8 mouse cellular contexts compared by ENCODE assay signal in the genomic region with DNA sequence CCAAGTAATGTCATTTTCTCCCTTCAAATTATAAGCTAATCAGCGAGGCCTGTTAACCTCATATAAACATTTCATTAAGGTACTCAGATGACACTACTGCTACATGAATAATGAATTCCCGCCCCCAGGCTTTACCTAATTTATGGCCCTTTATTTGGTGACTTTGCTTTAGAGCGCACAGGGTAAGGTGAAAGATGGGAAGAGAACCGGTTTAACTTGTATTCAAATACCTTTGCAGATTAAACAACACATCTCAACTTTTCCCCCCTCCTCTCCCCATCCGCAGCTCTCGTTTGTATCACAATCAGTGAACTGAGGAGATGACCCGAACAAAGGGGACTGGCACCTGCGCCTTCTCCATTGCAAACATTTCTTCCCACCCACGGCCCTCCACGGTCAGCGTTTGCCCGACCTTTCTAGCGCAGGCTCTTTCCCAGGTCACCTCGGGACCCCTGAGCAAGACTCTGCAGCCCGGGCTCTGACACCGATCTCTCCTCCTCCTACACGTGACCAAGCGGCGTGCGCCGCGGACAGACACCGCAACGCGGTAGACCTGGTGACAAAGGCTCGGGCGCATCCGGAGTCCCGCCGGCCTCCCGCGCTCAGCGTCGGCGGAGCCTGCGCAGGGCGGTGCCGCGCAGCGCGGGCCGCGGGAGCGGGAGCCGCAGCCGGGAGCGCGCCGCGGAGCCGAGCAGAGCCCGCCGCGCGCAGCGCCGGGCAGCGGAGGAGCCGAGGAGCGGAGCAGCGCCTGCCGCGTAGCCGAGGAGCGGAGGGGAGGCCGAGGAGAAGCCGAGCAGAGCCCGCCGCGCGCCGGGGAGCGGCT. TPM values are rescaled to one million over a fixed set of nuclear protein-coding genes. Genes with fewer than 3 reads are reported as not detected.
DNase-seq lines count a peak whose midpoint lies in the region; ATAC-seq and TF ChIP-seq lines count a peak whose summit lies in the region.

A gene (plus strand): TSS at position 328 of the 823 bp plus-strand sequence.

- intact Hi-C loops in heart, postnatal 25 days (cut with DNase I): loop anchor here (2.0 to 5.0 kb wide), 3 partner anchors 31 to 94 kb away; no protein-coding TSS in a partner anchor

- H3K27ac ChIP-seq in forebrain, postnatal 0 days (ENCODE audit: low read depth, low read length): peak within 1 kb of the TSS; percentile 98
- H3K27ac ChIP-seq in layer of hippocampus, adult 2 months: peak within 1 kb of the TSS; percentile 100

- CTCF ChIA-PET in Patski (lab: Charles Lee): interaction anchor here (1.0 kb wide), 1 partner anchor 14 kb away, joined by 4 read pairs; no protein-coding TSS in a partner anchor

- H3K36me3 ChIP-seq in forebrain, postnatal 0 days (ENCODE audit: insufficient read depth): no peaks in the 10 kb centered on the region

- POLR2A ChIA-PET in Patski (lab: Charles Lee): interaction anchor here (0.6 to 1.8 kb wide), 2 partner anchors 175 to 180 kb away, joined by 3 to 9 read pairs; no protein-coding TSS in a partner anchor

- DNase-seq in Patski (ENCODE audit: low read depth, low spot score): no peak
- peak; percentile 86 for DNase-seq in cerebellum, adult 8-10 months
- peak; percentile 92 for DNase-seq in forebrain, postnatal 0 days
- peak; percentile 70 for DNase-seq in heart, postnatal 25 days (ENCODE audit: low spot score)
- peak; percentile 75 to 80 for DNase-seq in layer of hippocampus, adult 2 months (ENCODE audit: low spot score in 2 of 2)
- DNase-seq in lung, adult 2 months: peak; percentile 80
- peak; percentile 82 for DNase-seq in thymus, postnatal 14 days

- in situ Hi-C loops in Patski (cut with MboI; ENCODE audit: low pct_unique_long_range_greater_than_20kb): loop anchor here (5.0 kb wide), 1 partner anchor 91 kb away; no protein-coding TSS in a partner anchor

- TF ChIP-seq POLR2A in lung, adult 2 months (IDR thresholded peaks at IDR 0.05; ENCODE audit: borderline replicate concordance, extremely low read depth, low read depth, low read length): peak; percentile 49

- 2% methylated on average over 71 of the region's 73 CpGs for WGBS in forebrain, postnatal 0 days
- 3% methylated on average over 69 of the region's 73 CpGs for WGBS in lung, adult 2 months

- no peaks in the 10 kb centered on the region for H3K27me3 ChIP-seq in Patski
- no peaks in the 10 kb centered on the region for H3K27me3 ChIP-seq in forebrain, postnatal 0 days (ENCODE audit: insufficient read depth, low read length)

- peak; percentile 35 for ATAC-seq in Patski
- peak; percentile 94 for ATAC-seq in forebrain, postnatal 0 days
- ATAC-seq in neutrophil, adult 5-6 weeks (ENCODE audit: extremely low read depth, insufficient number of reproducible peaks, low FRiP score, poor library complexity, severe bottlenecking): peak; percentile 47; the same call in 1 of the 2 replicates

- peak within 1 kb of the TSS; percentile 59 for H3K4me2 ChIP-seq in forebrain, postnatal 0 days (ENCODE audit: low read depth)

- peaks cover 19% of the 10 kb centered on the region for H3K4me1 ChIP-seq in forebrain, postnatal 0 days (ENCODE audit: insufficient read depth)
- peaks cover 21% of the 10 kb centered on the region for H3K4me1 ChIP-seq in lung, adult 2 months (ENCODE audit: control insufficient read depth, insufficient read depth, low read length)

- no peaks in the 10 kb centered on the region for H3K9me3 ChIP-seq in forebrain, postnatal 0 days (ENCODE audit: low read length)

- peak within 1 kb of the TSS; percentile 65 for H3K4me3 ChIP-seq in forebrain, postnatal 0 days (ENCODE audit: low read depth, low read length)
- H3K4me3 ChIP-seq in layer of hippocampus, adult 2 months: peak within 1 kb of the TSS; percentile 94
- H3K4me3 ChIP-seq in lung, adult 2 months (replicated peaks; ENCODE audit: extremely low read depth, low read depth, low read length): peak within 1 kb of the TSS; percentile 85

- TF ChIP-seq CTCF in Patski (IDR thresholded peaks at IDR 0.05): no peak
- no peak for TF ChIP-seq CTCF in forebrain, postnatal 0 days (IDR thresholded peaks at IDR 0.05; ENCODE audit: low read depth)
- TF ChIP-seq CTCF in layer of hippocampus, adult 2 months (conservative IDR thresholded peaks at IDR 0.05): no peak
- no peak for TF ChIP-seq CTCF in lung, adult 2 months (IDR thresholded peaks at IDR 0.05; ENCODE audit: insufficient read depth, low read length)

- H3K9ac ChIP-seq in forebrain, postnatal 0 days: peak within 1 kb of the TSS; percentile 97

RNA-seq across cellular contexts. Expression of the gene that starts here (rescaled TPM):
- polyA plus RNA-seq in Patski (2021): 26.1 TPM
- 67.1 and 76.8 TPM in 2 replicates for total RNA-seq in forebrain, postnatal 0 days (2014; rRNA removed)
- polyA plus RNA-seq in forebrain, postnatal 0 days (2015; fragmentation: Nextera tagmentation; extraction: Ambion mirVana): 29.6 and 44.4 TPM in 2 replicates
- 10 to 100 TPM; 38.5 to 40.9 TPM for total RNA-seq in heart, postnatal 25 days (2021)
- 100 to 1,000 TPM; 106 to 111 TPM for total RNA-seq in layer of hippocampus, adult 2 months (2021)
- polyA plus RNA-seq in lung, adult 2 months (2012; rRNA removed): 16.4 and 19.4 TPM in 2 replicates
- 280 and 333 TPM in 2 replicates for total RNA-seq in neutrophil, adult 5-6 weeks (2017)

Comparison
In these comparisons a context has a peak if more than half of its experiments do, and no peak if none do; other contexts are left out.
1. ATAC-seq: peak in every context shown above with its lines; median percentile 94 in forebrain, postnatal 0 days; 47 in neutrophil, adult 5-6 weeks; 35 in Patski.